ENCODE assay signal across 12 mouse cellular contexts in the genomic region with DNA sequence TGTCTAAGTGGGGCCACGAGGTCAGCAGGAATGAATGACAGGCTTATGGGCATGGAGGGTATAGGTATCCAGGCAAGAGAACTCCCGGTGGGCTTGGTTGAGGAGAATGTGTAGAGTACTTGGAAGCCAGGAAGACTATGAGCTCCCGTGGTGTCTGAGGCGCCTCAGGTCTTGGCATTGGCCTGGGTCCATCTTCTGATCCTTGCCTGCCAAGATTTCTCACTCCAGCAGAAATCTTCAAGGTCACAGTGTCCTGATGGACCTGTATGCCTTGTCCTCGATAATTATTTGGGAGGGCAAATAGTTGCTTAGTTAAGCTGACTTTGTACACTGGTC. TPM values are rescaled to one million over a fixed set of nuclear protein-coding genes. Genes with fewer than 3 reads are reported as not detected.
DNase-seq lines count a peak whose midpoint lies in the region; ATAC-seq and TF ChIP-seq lines count a peak whose summit lies in the region.
"Had no signal": no experiment of that assay in that cellular context is flagged by ENCODE, and none has a peak within 500 bp of the region (broad histone marks: within the 10 kb centered on the region; RNA-seq: fewer than 3 reads in every experiment).

No protein-coding gene starts in this region.

- H3K9ac ChIP-seq in midbrain, postnatal 0 days (replicated peaks; ENCODE audit: low read length, poor library complexity, severe bottlenecking), result no peak overlapping the region
- H3K9ac ChIP-seq: embryonic facial prominence, embryonic 13.5 days; heart, embryonic 13.5 days; hindbrain, embryonic 12.5 days; liver, embryonic 14.5 days; neural tube, embryonic 15.5 days had no signal

- DNase-seq in heart, embryonic 10.5 days (ENCODE audit: low spot score), result no peak
- DNase-seq in heart, adult 8-10 months (ENCODE audit: low spot score), result no peak
- no peak for DNase-seq in midbrain, embryonic 10.5 days (ENCODE audit: low spot score)
- no peak for DNase-seq in midbrain, postnatal 0 days (ENCODE audit: low spot score)
- peak; percentile 55 to 58 for DNase-seq in kidney, adult 8-10 months
- DNase-seq in testis, postnatal 10 days (ENCODE audit: low spot score), result peak; percentile 76
- no peak for DNase-seq in frontal cortex, postnatal 25 days (ENCODE audit: low spot score in 2 of 2)

- peak overlapping the region; percentile 19; the same call in 1 of the 2 replicates for H3K27ac ChIP-seq in heart, embryonic 10.5 days
- peak overlapping the region; percentile 61 for H3K27ac ChIP-seq in midbrain, embryonic 10.5 days (replicated peaks)
- H3K27ac ChIP-seq in midbrain, postnatal 0 days (ENCODE audit: low read depth, low read length), result no peak overlapping the region
- H3K27ac ChIP-seq: embryonic facial prominence, embryonic 13.5 days; heart, embryonic 13.5 days; hindbrain, embryonic 12.5 days; liver, embryonic 14.5 days; neural tube, embryonic 15.5 days had no signal

- no peak overlapping the region for H3K4me2 ChIP-seq in midbrain, postnatal 0 days (ENCODE audit: low read depth, low read length, poor library complexity, severe bottlenecking)
- H3K4me2 ChIP-seq: embryonic facial prominence, embryonic 13.5 days; heart, embryonic 13.5 days; hindbrain, embryonic 12.5 days; neural tube, embryonic 15.5 days had no signal

- H3K4me1 ChIP-seq in heart, embryonic 10.5 days, result 0 out of 2 replicates have a peak, but pooled peaks cover 5% of the 10 kb centered on the region
- peaks cover 5% of the 10 kb centered on the region; the same call in 1 of the 2 replicates for H3K4me1 ChIP-seq in midbrain, embryonic 10.5 days
- H3K4me1 ChIP-seq in midbrain, postnatal 0 days (ENCODE audit: insufficient read depth, low read length), result no peaks in the 10 kb centered on the region
- H3K4me1 ChIP-seq: embryonic facial prominence, embryonic 13.5 days; hindbrain, embryonic 12.5 days; neural tube, embryonic 15.5 days had no signal

- no peak for ATAC-seq in midbrain, postnatal 0 days (ENCODE audit: low FRiP score)

- no peaks in the 10 kb centered on the region for H3K27me3 ChIP-seq in heart, embryonic 10.5 days (ENCODE audit: insufficient read depth, poor library complexity, severe bottlenecking)
- H3K27me3 ChIP-seq in midbrain, embryonic 10.5 days (ENCODE audit: low read depth, poor library complexity, severe bottlenecking), result no peaks in the 10 kb centered on the region
- H3K27me3 ChIP-seq in midbrain, postnatal 0 days (ENCODE audit: insufficient read depth, low read length), result no peaks in the 10 kb centered on the region
- H3K27me3 ChIP-seq: embryonic facial prominence, embryonic 13.5 days; heart, embryonic 13.5 days; hindbrain, embryonic 12.5 days; neural tube, embryonic 15.5 days had no signal

- WGBS in heart, embryonic 10.5 days, result 64% methylated on average over 5 of the region's 5 CpGs
- 77% methylated on average over 5 of the region's 5 CpGs for WGBS in midbrain, embryonic 10.5 days
- 71% methylated on average over 5 of the region's 5 CpGs for WGBS in midbrain, postnatal 0 days

- no peak overlapping the region; the same call in 1 of the 2 replicates for H3K4me3 ChIP-seq in heart, embryonic 10.5 days
- no peak overlapping the region for H3K4me3 ChIP-seq in midbrain, embryonic 10.5 days
- H3K4me3 ChIP-seq in midbrain, postnatal 0 days (ENCODE audit: low read depth, low read length), result no peak overlapping the region
- H3K4me3 ChIP-seq: embryonic facial prominence, embryonic 13.5 days; heart, embryonic 13.5 days; hindbrain, embryonic 12.5 days; neural tube, embryonic 15.5 days had no signal

- no peaks in the 10 kb centered on the region for H3K9me3 ChIP-seq in heart, embryonic 10.5 days
- no peaks in the 10 kb centered on the region for H3K9me3 ChIP-seq in midbrain, embryonic 10.5 days (replicated peaks)
- H3K9me3 ChIP-seq in midbrain, postnatal 0 days (ENCODE audit: low read length), result no peaks in the 10 kb centered on the region
- H3K9me3 ChIP-seq: embryonic facial prominence, embryonic 13.5 days; neural tube, embryonic 15.5 days had no signal

- H3K36me3 ChIP-seq in heart, embryonic 10.5 days, result no peaks in the 10 kb centered on the region
- H3K36me3 ChIP-seq in midbrain, embryonic 10.5 days, result no peaks in the 10 kb centered on the region
- no peaks in the 10 kb centered on the region for H3K36me3 ChIP-seq in midbrain, postnatal 0 days (ENCODE audit: insufficient read depth, low read length)
- H3K36me3 ChIP-seq: embryonic facial prominence, embryonic 13.5 days; heart, embryonic 13.5 days; hindbrain, embryonic 12.5 days; neural tube, embryonic 15.5 days had no signal

- no peak for TF ChIP-seq CTCF in midbrain, postnatal 0 days (IDR thresholded peaks at IDR 0.05)

RNA-seq across cellular contexts. Expression of gene Traf3ip1, which starts 10.5 kb away (rescaled TPM):
- 6.1 and 7.3 TPM in 2 replicates for polyA plus RNA-seq in heart, embryonic 10.5 days (2016; fragmentation: Nextera tagmentation; extraction: Ambion mirVana)
- total RNA-seq in heart, adult 8-10 months (2022), result 1 to 10 TPM; 4.2 to 5.4 (median 4.9) TPM
- 10.5 and 12.9 TPM in 2 replicates for polyA plus RNA-seq in midbrain, embryonic 10.5 days (2016; fragmentation: Nextera tagmentation; extraction: Ambion mirVana)
- total RNA-seq in midbrain, postnatal 0 days (2014; rRNA removed), result 17.3 and 18.4 TPM in 2 replicates
- polyA plus RNA-seq in midbrain, postnatal 0 days (2015; fragmentation: Nextera tagmentation; extraction: Ambion mirVana), result 6.1 and 7.0 TPM in 2 replicates

RNA-seq across cellular contexts. Expression of gene Per2, which starts 24.9 kb away (rescaled TPM):
- 3.2 and 4.9 TPM in 2 replicates for polyA plus RNA-seq in heart, embryonic 10.5 days (2016; fragmentation: Nextera tagmentation; extraction: Ambion mirVana)
- total RNA-seq in heart, adult 8-10 months (2022), result 10 to 100 TPM in 3 of 4 experiments, 1 to 10 TPM in 1; 8.3 to 15.0 (median 13.5) TPM
- polyA plus RNA-seq in midbrain, embryonic 10.5 days (2016; fragmentation: Nextera tagmentation; extraction: Ambion mirVana), result 2.5 and 4.0 TPM in 2 replicates
- 10.5 and 11.3 TPM in 2 replicates for total RNA-seq in midbrain, postnatal 0 days (2014; rRNA removed)
- polyA plus RNA-seq in midbrain, postnatal 0 days (2015; fragmentation: Nextera tagmentation; extraction: Ambion mirVana), result 3.3 and 3.8 TPM in 2 replicates

RNA-seq across cellular contexts. Expression of gene Asb1, which starts 56.4 kb away (rescaled TPM):
- 9.0 and 11.1 TPM in 2 replicates for polyA plus RNA-seq in heart, embryonic 10.5 days (2016; fragmentation: Nextera tagmentation; extraction: Ambion mirVana)
- total RNA-seq in heart, adult 8-10 months (2022), result 10 to 100 TPM; 17.3 to 27.2 (median 20.5) TPM
- 8.2 and 9.4 TPM in 2 replicates for polyA plus RNA-seq in midbrain, embryonic 10.5 days (2016; fragmentation: Nextera tagmentation; extraction: Ambion mirVana)
- 29.3 and 32.1 TPM in 2 replicates for total RNA-seq in midbrain, postnatal 0 days (2014; rRNA removed)
- polyA plus RNA-seq in midbrain, postnatal 0 days (2015; fragmentation: Nextera tagmentation; extraction: Ambion mirVana), result 8.6 and 8.8 TPM in 2 replicates

Comparison
In these comparisons a context has a peak if more than half of its experiments do, and no peak if none do; other contexts are left out.
1. DNase-seq: peak in kidney, adult 8-10 months (2 of 2) and testis, postnatal 10 days (single experiment); none in heart, embryonic 10.5 days (single experiment), heart, adult 8-10 months (single experiment), midbrain, embryonic 10.5 days (single experiment), midbrain, postnatal 0 days (single experiment) and frontal cortex, postnatal 25 days (0 of 2).